Mouse (Mus musculus) limb, embryonic 15.5 days (tissue): ENCODE measurements around the gene Rab33b. TPM values are rescaled to one million over a fixed set of nuclear protein-coding genes. Genes with fewer than 3 reads are reported as not detected.
"Not testable (repeated sequence)": the region's sequence is repeated elsewhere in the genome, so short reads cannot be mapped to it uniquely, and the experiment has no call there.

ENCODE experiments used
- ATAC-seq: fragments of 200-750 bp; cut with Nextera tagmentation; 2 replicates; pipeline ENCODE4 v1.8.0; 2017; ENCODE audit warnings: low read depth, moderate TSS enrichment; ENCODE audit not compliant: insufficient number of reproducible peaks, low FRiP score, low TSS enrichment
- H3K27ac ChIP-seq: fragments of 300-500 bp; sonication (generic); 2 replicates; pipeline ENCODE4 v1.5.1; 2015; ENCODE audit warnings: moderate library complexity, mild to moderate bottlenecking, inconsistent platforms
- H3K27me3 ChIP-seq: fragments of 300-500 bp; sonication (generic); 2 replicates; pipeline ENCODE4 v1.6.1; 2015; ENCODE audit warnings: inconsistent platforms
- H3K36me3 ChIP-seq: fragments of 300-500 bp; sonication (generic); 2 replicates; pipeline ENCODE4 v1.6.1; 2015; ENCODE audit warnings: inconsistent platforms
- H3K4me1 ChIP-seq: fragments of 300-500 bp; sonication (generic); 2 replicates; pipeline ENCODE4 v1.6.1; 2015; ENCODE audit warnings: inconsistent platforms
- H3K4me2 ChIP-seq: fragments of 300-500 bp; sonication (generic); 2 replicates; pipeline ENCODE4 v1.6.1; 2015; ENCODE audit warnings: mild to moderate bottlenecking, inconsistent platforms
- H3K4me3 ChIP-seq: fragments of 300-500 bp; sonication (generic); 2 replicates; pipeline ENCODE4 v1.5.1; 2015; ENCODE audit warnings: mild to moderate bottlenecking, inconsistent platforms
- H3K9ac ChIP-seq: fragments of 300-500 bp; sonication (generic); 2 replicates; pipeline ENCODE4 v1.6.1; 2015; ENCODE audit warnings: inconsistent platforms
- H3K9me3 ChIP-seq: fragments of 300-500 bp; sonication (generic); 2 replicates; pipeline ENCODE4 v1.6.1; 2016; ENCODE audit warnings: inconsistent platforms
- WGBS: fragments of 180-500 bp; shearing (Covaris S2); methylation state at CpG from one replicate; pipeline ENCODE4 v1.1.7; 2015; 5-methylcytosine and 5-hydroxymethylcytosine counted together
- polyA plus RNA-seq: library from polyadenylated mRNA; unstranded; fragments of >200 nt; fragmentation: Nextera tagmentation; extraction: Ambion mirVana; gene quantifications from 2 replicates; pipeline ENCODE4 v1.2.1, GENCODE M21; 2015

Rab33b gene
- 29.5 and 29.7 TPM in 2 replicates for polyA plus RNA-seq

DNA sequence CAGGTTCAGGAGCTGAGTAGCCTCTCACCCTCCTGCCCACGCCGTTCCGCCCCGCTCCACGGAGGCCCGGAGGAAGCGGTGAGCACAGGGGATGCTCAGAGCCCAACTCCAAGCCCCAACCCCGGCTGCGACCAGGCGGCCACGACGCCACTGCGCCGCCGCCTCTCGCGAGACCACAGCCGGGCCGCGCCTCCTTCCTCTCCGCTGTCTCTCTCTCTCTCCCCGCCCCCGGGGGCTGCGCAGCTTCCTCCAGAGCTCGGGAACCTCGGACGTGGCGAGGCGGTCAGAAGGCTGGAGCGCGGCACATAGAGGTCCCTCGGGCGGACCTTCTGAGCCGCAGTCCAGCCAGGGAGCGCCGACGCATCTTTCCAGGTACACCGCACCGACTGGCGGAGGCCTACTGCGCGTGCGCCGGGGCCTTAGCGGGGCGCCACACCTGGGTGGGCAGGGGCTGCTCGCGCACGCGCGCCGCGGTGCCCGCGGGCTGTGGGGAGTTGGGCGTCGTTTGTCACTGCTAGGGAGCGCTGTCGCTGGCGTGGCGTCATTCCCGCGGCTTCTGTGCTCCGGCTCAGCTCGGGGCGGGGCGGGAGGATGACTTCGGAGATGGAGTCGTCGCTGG is at the start of gene Rab33b:
Gene Rab33b, plus strand, starts transcription at position 180 of the 619 bp plus-strand sequence.
- Histone ChIP-seq H3K4me1 (peaks cover 27% of the 10 kb centered on the region; the same call in 1 of the 2 replicates), H3K9ac (peak within 1 kb of the TSS; percentile 80), H3K4me2 (peak within 1 kb of the TSS; percentile 58), H3K9me3 (no peaks in the 10 kb centered on the region), H3K27ac (peak within 1 kb of the TSS; percentile 96), H3K4me3 (peak within 1 kb of the TSS; percentile 85), H3K27me3 (no peaks in the 10 kb centered on the region), H3K36me3 (no peaks in the 10 kb centered on the region)
- peak; percentile 96 for ATAC-seq
- under 1% methylated on average over 64 of the region's 70 CpGs for WGBS

DNA sequence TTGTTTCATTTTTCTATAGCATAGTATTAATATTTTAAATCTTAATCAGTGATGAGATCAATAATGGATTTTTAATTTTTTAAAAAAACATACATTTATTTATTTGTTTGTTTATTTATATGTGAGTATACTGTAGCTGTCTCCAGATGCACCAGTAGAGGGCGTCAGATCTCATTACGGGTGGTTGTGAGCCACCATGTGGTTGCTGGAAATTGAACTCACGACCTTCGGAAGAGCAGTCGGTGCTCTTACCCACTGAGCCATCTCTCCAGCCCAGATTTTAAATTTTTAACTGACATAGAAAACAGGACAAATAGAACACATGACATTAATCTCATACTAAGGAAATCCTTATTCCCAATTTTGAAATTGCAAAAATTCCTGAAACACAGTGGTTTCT is 49.4 kb upstream of the Rab33b start:
- H3K4me1 ChIP-seq, H3K4me3 ChIP-seq, H3K9ac ChIP-seq, H3K27ac ChIP-seq, H3K9me3 ChIP-seq, ATAC-seq, H3K4me2 ChIP-seq, H3K27me3 ChIP-seq, H3K36me3 ChIP-seq: not testable (repeated sequence)
- 84% methylated on average over 5 of the region's 5 CpGs for WGBS

DNA sequence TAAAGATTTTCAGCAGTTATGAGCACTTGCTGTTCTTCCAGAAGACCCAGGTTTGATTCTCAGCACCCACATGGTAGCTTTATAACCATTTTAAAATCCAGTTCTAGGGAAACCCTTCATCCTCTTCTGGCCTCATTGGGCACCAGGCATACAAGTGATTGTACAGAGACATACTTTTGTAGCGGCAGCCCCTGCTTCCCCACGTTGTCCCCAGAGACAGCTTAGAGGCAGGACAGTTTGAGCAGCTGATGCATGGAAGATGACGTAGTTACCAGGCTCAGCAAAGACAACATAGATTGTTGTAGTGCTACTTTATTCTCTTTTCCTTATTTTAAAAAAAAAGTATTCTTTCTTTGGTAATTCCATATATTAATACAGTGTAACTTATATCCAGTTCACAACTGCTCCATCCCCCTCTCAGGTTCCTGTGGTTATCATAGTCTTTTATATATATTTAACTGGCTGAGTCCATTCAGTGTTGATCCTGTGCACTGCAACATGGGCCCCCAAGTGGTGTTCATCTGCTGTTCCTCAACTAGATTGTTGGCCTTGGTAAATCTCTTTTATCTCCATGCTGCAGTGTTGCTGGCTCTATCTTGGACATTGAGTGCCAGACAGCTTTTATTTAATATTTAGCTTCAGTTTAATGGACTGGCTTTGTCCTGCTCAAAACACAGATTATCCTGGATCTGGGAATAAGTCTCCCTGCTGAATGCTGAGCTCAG is 48.7 kb upstream of the Rab33b start:
- Histone ChIP-seq H3K9ac (no peak overlapping the region), H3K36me3 (peaks cover 5% of the 10 kb centered on the region; the same call in 1 of the 2 replicates), H3K27me3 (no peaks in the 10 kb centered on the region), H3K4me3 (no peak overlapping the region), H3K9me3 (no peaks in the 10 kb centered on the region), H3K4me2 (no peak overlapping the region), H3K27ac (no peak overlapping the region), H3K4me1 (no peaks in the 10 kb centered on the region)
- 85% methylated on average over 3 of the region's 3 CpGs for WGBS
- ATAC-seq: no peak

DNA sequence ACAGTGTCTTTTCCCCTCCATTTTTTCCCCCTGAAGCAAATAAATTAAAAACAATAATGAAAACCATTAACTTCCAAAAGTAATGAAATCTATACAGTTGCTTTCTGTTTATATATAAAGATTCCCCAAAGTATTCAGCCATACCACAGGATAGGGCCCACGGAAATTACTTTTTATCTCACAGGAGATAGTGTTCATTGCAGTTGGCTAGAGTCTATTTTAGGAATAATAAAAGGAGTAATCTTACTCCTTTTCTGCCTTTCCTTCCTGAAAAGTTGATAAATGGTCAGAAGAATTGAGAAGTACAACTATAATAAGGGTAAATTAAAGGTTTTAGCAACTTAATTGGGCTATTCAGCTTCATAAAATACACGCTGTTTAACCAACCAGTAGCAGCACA is 15.2 kb upstream of the Rab33b start:
- Histone ChIP-seq H3K27ac (no peak overlapping the region), H3K36me3 (peaks cover 67% of the 10 kb centered on the region), H3K27me3 (no peaks in the 10 kb centered on the region), H3K4me2 (no peak overlapping the region), H3K9me3 (no peaks in the 10 kb centered on the region), H3K9ac (no peak overlapping the region), H3K4me3 (no peak overlapping the region), H3K4me1 (no peaks in the 10 kb centered on the region)
- WGBS: 64% methylated on average over 2 of the region's 2 CpGs
- no peak for ATAC-seq

DNA sequence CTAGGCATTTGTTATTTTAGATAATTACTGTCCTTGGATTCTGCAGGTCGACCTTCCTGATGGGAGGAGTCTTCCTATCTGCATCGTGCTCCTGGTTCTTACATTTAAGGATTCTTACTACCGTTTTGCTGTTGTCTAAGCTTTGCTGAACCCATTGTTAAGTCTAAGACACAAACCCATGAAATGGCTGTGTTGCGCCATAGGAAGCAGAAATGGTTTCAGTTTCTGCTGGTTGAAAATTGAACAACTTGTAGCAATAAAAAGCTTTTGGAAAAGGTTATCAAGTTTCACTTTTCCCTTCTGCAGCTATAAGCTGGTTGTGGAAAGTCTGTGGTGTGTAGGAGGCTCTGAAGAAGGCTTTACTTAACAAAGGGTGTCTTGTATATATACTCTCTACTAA is 8.0 kb upstream of the Rab33b start:
- ATAC-seq: no peak
- Histone ChIP-seq H3K9me3 (no peaks in the 10 kb centered on the region), H3K4me2 (no peak overlapping the region), H3K36me3 (peaks cover 28% of the 10 kb centered on the region), H3K9ac (no peak overlapping the region), H3K27ac (no peak overlapping the region), H3K27me3 (no peaks in the 10 kb centered on the region), H3K4me1 (no peaks in the 10 kb centered on the region), H3K4me3 (no peak overlapping the region)
- 64% methylated on average over 4 of the region's 4 CpGs for WGBS

DNA sequence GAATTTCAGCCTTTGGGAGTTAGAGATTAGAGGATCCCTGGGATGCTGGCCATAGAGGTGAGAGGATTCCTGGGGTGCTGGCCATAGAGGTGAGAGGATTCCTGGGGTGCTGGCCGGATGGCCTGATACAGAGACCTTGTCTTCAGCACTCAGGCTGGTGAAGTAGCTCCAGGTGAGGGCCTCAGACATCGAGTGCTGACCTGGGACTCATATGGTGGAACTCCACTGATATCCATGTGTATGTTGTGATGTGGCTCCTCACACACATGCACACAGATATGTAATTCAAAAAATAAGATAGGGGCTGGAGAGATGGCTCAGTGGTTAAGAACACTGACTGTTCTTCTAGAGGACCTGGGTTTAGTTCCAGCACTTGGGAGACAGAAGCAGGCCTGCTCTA is 3.8 kb upstream of the Rab33b start:
- no peak overlapping the region for H3K27ac ChIP-seq
- no peaks in the 10 kb centered on the region for H3K27me3 ChIP-seq
- ATAC-seq: no peak
- H3K4me3 ChIP-seq: no peak overlapping the region
- H3K4me2 ChIP-seq: no peak overlapping the region
- peaks cover 11% of the 10 kb centered on the region; the same call in 1 of the 2 replicates for H3K4me1 ChIP-seq
- H3K9ac ChIP-seq: no peak overlapping the region
- WGBS: 49% methylated on average over 2 of the region's 2 CpGs
- H3K36me3 ChIP-seq: no peaks in the 10 kb centered on the region
- no peaks in the 10 kb centered on the region for H3K9me3 ChIP-seq

DNA sequence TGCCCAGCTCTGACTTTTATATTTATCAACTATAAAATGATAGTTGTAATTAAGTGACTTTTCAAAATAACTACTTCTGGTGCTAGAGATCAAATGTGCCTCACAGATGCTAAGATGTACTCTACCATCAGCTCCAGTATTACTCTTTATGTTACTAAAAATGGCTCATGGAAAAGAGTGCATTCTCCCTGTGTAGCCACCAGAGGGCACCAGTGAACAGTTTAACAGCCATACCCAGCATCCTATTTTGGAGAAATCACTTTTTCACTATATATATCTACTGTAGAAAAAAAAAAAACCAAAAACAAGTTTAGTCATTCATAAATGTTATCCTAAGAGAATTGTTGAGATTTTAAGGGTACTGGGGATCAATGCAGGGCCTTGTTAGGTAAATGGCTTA is 2.7 kb upstream of the Rab33b start:
- ATAC-seq: no peak
- no peak overlapping the region for H3K4me2 ChIP-seq
- no peaks in the 10 kb centered on the region for H3K9me3 ChIP-seq
- no peak overlapping the region for H3K9ac ChIP-seq
- no peaks in the 10 kb centered on the region for H3K27me3 ChIP-seq
- H3K4me3 ChIP-seq: no peak overlapping the region
- H3K36me3 ChIP-seq: no peaks in the 10 kb centered on the region
- H3K4me1 ChIP-seq: peaks cover 22% of the 10 kb centered on the region; the same call in 1 of the 2 replicates
- no peak overlapping the region for H3K27ac ChIP-seq

DNA sequence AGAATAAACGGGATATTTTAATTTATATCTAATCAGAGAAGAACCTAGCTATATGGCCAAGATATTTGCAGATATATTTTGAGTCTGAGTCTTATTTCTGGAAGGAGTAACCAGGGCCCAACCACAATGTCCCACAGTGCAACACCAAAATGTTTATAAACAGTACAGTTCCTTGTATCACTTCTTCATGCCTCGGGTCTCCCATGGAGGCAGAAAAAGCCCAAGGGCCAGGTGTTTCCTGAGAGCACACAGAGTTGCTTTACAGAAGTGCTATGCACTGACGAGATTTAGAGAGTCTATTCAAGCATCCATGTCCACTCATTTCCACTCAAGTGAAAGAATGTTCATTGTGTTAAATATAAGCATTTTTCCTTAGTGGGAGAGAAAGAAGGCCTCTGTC is 1.8 kb upstream of the Rab33b start:
- no peak overlapping the region for H3K27ac ChIP-seq

DNA sequence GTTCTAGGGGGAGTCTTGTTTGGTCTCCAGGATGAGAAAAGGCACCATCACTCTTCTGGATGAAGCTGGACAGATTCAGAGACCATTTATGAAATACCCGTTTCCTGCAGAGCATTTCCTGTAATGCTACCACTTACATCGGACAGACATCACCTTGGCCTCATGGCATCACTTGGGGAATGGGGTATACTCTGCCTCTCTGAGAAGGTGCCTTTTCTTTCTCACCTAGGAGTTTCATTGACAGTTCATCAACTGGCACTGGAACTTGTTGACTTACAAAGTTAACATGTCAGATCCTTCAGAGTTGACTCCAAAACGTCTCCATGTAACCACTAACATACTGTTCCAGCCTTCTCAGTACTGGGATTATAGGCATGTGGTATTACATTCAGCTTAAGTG is 939 bp upstream of the Rab33b start:
- peak overlapping the region; percentile 85; the same call in 1 of the 2 replicates for H3K4me3 ChIP-seq
- no peak overlapping the region; the same call in 1 of the 2 replicates for H3K27ac ChIP-seq
- no peaks in the 10 kb centered on the region for H3K9me3 ChIP-seq
- peaks cover 27% of the 10 kb centered on the region; the same call in 1 of the 2 replicates for H3K4me1 ChIP-seq
- H3K4me2 ChIP-seq: peak overlapping the region; percentile 58
- ATAC-seq: no peak
- no peaks in the 10 kb centered on the region for H3K27me3 ChIP-seq
- no peaks in the 10 kb centered on the region for H3K36me3 ChIP-seq
- H3K9ac ChIP-seq: peak overlapping the region; percentile 80; the same call in 1 of the 2 replicates
- 66% methylated on average over 3 of the region's 3 CpGs for WGBS

More for the DNA sequence above, 1.8 kb upstream of the Rab33b start:
- H3K4me3 ChIP-seq: no peak overlapping the region
- peaks cover 27% of the 10 kb centered on the region; the same call in 1 of the 2 replicates for H3K4me1 ChIP-seq
- H3K9ac ChIP-seq: no peak overlapping the region
- no peak for ATAC-seq
- no peaks in the 10 kb centered on the region for H3K9me3 ChIP-seq
- H3K36me3 ChIP-seq: no peaks in the 10 kb centered on the region
- no peaks in the 10 kb centered on the region for H3K27me3 ChIP-seq
- H3K4me2 ChIP-seq: no peak overlapping the region
- WGBS: 53% methylated on average over 3 of the region's 3 CpGs

DNA sequence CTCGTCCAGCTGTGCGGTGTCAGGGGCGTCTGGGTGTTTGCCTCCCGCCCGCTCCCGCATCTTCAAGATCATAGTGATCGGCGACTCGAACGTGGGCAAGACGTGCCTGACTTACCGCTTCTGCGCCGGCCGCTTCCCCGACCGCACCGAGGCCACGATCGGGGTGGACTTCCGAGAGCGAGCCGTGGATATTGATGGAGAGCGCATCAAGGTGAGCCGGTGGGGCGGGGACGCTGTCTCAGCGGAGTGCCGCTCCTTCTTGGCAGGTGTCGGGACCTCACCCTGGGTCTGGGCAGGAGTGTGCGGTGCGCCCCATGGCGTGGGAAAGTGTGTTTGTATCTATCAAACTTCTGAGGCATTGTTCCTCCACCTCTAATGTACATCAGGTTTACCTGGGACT is 650 bp downstream of the Rab33b start:
- Histone ChIP-seq H3K27ac (peak overlapping the region; percentile 96), H3K27me3 (no peaks in the 10 kb centered on the region), H3K9me3 (no peaks in the 10 kb centered on the region), H3K4me2 (peak overlapping the region; percentile 58), H3K36me3 (no peaks in the 10 kb centered on the region), H3K9ac (peak overlapping the region; percentile 80), H3K4me3 (peak overlapping the region; percentile 85), H3K4me1 (peaks cover 27% of the 10 kb centered on the region; the same call in 1 of the 2 replicates)
- WGBS: under 1% methylated on average over 33 of the region's 33 CpGs
- no peak for ATAC-seq

DNA sequence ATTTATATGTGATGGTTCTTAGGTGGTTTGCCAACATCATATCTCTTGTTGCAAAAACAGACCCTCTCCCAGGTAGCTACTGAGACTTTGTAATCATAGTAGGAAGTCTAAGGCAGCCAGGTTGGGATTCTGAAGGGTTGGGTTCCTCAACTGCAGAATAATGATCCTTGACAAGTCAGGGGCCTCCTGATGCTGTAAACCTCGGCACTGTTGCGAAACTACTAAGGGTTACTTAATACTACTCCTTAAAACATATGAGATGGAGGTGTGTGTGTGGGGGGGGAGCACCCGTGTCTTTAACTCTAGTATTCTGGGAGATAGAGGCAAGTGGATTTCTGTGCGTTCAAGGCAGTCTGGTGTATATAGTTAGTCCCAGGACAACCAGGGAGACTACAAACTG is 1.6 kb downstream of the Rab33b start:
- no peak for ATAC-seq
- Histone ChIP-seq H3K36me3 (no peaks in the 10 kb centered on the region), H3K27ac (no peak overlapping the region), H3K4me3 (peak overlapping the region; percentile 85), H3K4me1 (peaks cover 27% of the 10 kb centered on the region; the same call in 1 of the 2 replicates), H3K9me3 (no peaks in the 10 kb centered on the region), H3K27me3 (no peaks in the 10 kb centered on the region), H3K9ac (no peak overlapping the region), H3K4me2 (peak overlapping the region; percentile 58)
- WGBS: 37% methylated on average over 4 of the region's 4 CpGs

DNA sequence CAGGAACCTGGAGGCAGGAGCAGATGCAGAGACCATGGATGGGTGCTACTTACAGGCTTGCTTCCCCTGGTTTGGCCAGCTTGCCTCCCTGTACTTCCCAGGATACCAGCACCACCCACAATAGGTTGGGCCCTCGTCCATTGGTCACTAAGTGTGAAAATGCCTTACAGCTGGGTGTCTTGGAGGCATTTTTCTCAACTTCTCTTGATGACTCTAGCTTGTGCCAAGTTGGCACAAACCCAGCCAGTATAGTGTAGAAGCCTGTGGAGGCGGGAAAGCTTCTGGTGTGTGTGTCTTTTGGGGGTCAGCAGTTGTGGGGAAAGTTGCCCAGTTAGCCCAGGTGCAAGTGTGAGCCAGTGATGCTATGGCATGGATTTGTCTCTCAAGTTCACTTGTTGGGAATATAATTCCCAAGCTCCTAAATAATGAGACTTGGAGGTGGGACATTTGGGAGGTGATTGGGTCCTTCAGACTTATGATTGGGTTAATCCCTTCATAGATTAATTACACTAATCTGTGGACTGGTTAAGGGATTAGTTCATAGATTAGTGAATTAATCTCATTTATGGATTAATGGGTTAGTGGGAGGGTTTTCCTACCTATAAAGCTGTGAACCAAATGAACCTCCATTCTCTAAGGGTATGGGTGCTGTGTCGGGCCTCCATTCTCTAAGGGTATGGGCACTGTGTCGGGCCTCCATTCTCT is 2.9 kb downstream of the Rab33b start:
- WGBS: 81% methylated on average over 4 of the region's 4 CpGs
- no peaks in the 10 kb centered on the region for H3K27me3 ChIP-seq
- H3K27ac ChIP-seq: no peak overlapping the region
- no peak for ATAC-seq
- H3K9ac ChIP-seq: no peak overlapping the region
- no peak overlapping the region for H3K4me3 ChIP-seq
- peaks cover 27% of the 10 kb centered on the region; the same call in 1 of the 2 replicates for H3K4me1 ChIP-seq
- no peak overlapping the region for H3K4me2 ChIP-seq
- H3K36me3 ChIP-seq: no peaks in the 10 kb centered on the region
- no peaks in the 10 kb centered on the region for H3K9me3 ChIP-seq
